Mouse (Mus musculus): Measurements from ENCODE around the gene Pigo.

DNA sequence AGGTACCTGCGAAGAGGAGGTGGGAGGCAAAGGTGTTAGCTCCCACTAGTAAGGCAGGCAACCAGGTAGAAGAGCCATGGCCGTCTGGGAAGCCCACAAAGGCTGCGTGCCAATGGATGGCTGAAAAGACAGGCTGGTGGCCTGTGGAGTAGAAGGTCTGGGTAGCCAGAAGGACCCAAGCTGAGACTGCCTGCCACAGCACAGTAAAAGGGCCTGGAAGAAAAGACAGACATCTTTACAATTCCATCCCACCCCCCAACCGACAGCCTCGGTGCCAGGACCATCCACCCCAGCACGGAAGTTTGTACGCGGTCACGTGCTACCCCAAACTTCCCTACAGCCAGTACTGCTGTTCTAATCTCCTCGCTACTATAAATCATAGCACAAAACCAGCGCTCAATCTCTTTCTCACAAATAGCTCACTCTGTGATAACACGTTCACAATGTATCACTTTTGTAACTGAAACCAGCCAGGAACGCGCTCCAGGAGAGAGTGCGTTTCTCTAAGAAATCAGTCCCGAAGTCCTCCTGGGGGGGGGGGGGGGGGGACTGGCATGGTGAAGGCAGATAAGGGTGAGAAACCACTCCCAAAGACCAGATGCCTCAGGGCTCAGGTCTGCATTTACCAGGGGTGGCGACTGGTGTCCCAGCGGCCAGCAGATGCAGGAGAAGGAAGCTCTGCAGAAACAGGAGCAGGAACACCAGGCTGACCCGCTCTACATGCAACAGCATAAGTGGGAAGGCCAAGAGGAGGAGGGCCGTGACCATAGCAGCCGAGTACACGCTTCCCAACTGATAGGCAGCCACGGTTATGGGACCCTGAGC, 5.8 kb downstream of the Pigo start:
- TF ChIP-seq CTCF (IDR thresholded peaks at IDR 0.05; ENCODE audit: insufficient read depth, low read length): no peak
- TF ChIP-seq POLR2A (IDR thresholded peaks at IDR 0.05; ENCODE audit: borderline replicate concordance, extremely low read depth, low read depth, low read length): no peak

All from lung, adult 2 months (tissue).